ENCODE assay signal across 17 mouse cellular contexts in genomic region chr2:52489840-52490239, GRCm38 (mm10).
DNase-seq lines count a peak whose midpoint lies in the region; ATAC-seq and TF ChIP-seq lines count a peak whose summit lies in the region.
"Had no signal": no experiment of that assay in that cellular context is flagged by ENCODE, and none has a peak within 500 bp of the region (broad histone marks: within the 10 kb centered on the region; RNA-seq: fewer than 3 reads in every experiment).

No protein-coding gene starts in this region.

- no peaks in the 10 kb centered on the region for H3K36me3 ChIP-seq in forebrain, embryonic 11.5 days (ENCODE audit: control insufficient read depth, insufficient read depth, low read length)
- H3K36me3 ChIP-seq in forebrain, embryonic 15.5 days: no peaks in the 10 kb centered on the region
- H3K36me3 ChIP-seq: embryonic facial prominence, embryonic 10.5 days; forebrain, embryonic 12.5 days; heart, embryonic 10.5 days; hindbrain, embryonic 12.5 days had no signal

- ATAC-seq in forebrain, embryonic 11.5 days (replicated peaks; ENCODE audit: low FRiP score): peak; percentile 64; the same call in 1 of the 2 replicates
- ATAC-seq in forebrain, embryonic 15.5 days (replicated peaks): no peak
- ATAC-seq: hindbrain, postnatal 0 days had no signal

- 10% methylated on average over 1 of the region's 1 CpGs for WGBS in forebrain, embryonic 11.5 days
- WGBS in forebrain, embryonic 15.5 days: 8% methylated on average over 1 of the region's 1 CpGs

- no peaks in the 10 kb centered on the region; the same call in 1 of the 2 replicates for H3K27me3 ChIP-seq in forebrain, embryonic 11.5 days (ENCODE audit: control insufficient read depth, insufficient read depth, low read length)
- H3K27me3 ChIP-seq in forebrain, embryonic 15.5 days: no peaks in the 10 kb centered on the region
- H3K27me3 ChIP-seq: hindbrain, embryonic 12.5 days had no signal

- H3K4me1 ChIP-seq in forebrain, embryonic 11.5 days (replicated peaks; ENCODE audit: control insufficient read depth, insufficient read depth, low read length): no peaks in the 10 kb centered on the region
- peaks cover 7% of the 10 kb centered on the region for H3K4me1 ChIP-seq in forebrain, embryonic 15.5 days
- H3K4me1 ChIP-seq: forebrain, embryonic 12.5 days; hindbrain, embryonic 12.5 days had no signal

- no peak overlapping the region for H3K27ac ChIP-seq in forebrain, embryonic 11.5 days (ENCODE audit: low read depth, low read length)
- no peak overlapping the region for H3K27ac ChIP-seq in forebrain, embryonic 15.5 days (replicated peaks)
- H3K27ac ChIP-seq: embryonic facial prominence, embryonic 10.5 days; forebrain, embryonic 12.5 days; heart, embryonic 10.5 days; hindbrain, embryonic 12.5 days; hindbrain, postnatal 0 days had no signal

- no peaks in the 10 kb centered on the region for H3K9me3 ChIP-seq in forebrain, embryonic 11.5 days (ENCODE audit: control insufficient read depth, low read length)
- H3K9me3 ChIP-seq in forebrain, embryonic 15.5 days: no peaks in the 10 kb centered on the region
- H3K9me3 ChIP-seq: embryonic facial prominence, embryonic 10.5 days; forebrain, embryonic 12.5 days; heart, embryonic 10.5 days; hindbrain, embryonic 12.5 days had no signal

- no peak for TF ChIP-seq CTCF in brain, embryonic 14.5 days (IDR thresholded peaks at IDR 0.05; ENCODE audit: borderline replicate concordance, extremely low read depth, insufficient read depth, insufficient read length)

- DNase-seq in forebrain, embryonic 11.5 days (ENCODE audit: low spot score): peak; percentile 61
- DNase-seq in brain, embryonic 14.5 days (ENCODE audit: low read depth): peak; percentile 22
- DNase-seq in forelimb bud, embryonic 11.5 days (ENCODE audit: low read depth, low spot score): peak; percentile 65
- peak; percentile 57 for DNase-seq in retina, postnatal 1 day
- DNase-seq in spleen, postnatal 10 days (ENCODE audit: low spot score in 2 of 2): no peak
- DNase-seq: adrenal gland, adult 2 months; adrenal gland, postnatal 25 days; cerebellum, postnatal 10 days; heart, adult 18-20 months; heart, postnatal 10 days; heart, postnatal 4 days had no signal

- H3K4me3 ChIP-seq in forebrain, embryonic 11.5 days (ENCODE audit: low read depth, low read length): no peak overlapping the region
- no peak overlapping the region for H3K4me3 ChIP-seq in forebrain, embryonic 15.5 days
- H3K4me3 ChIP-seq: embryonic facial prominence, embryonic 10.5 days; forebrain, embryonic 12.5 days; heart, embryonic 10.5 days; hindbrain, embryonic 12.5 days had no signal

- no peak overlapping the region for H3K4me2 ChIP-seq in forebrain, embryonic 11.5 days (ENCODE audit: low read depth, low read length, severe bottlenecking)
- no peak overlapping the region for H3K4me2 ChIP-seq in forebrain, embryonic 15.5 days (replicated peaks)
- H3K4me2 ChIP-seq: forebrain, embryonic 12.5 days; hindbrain, embryonic 12.5 days had no signal

- no peak overlapping the region for H3K9ac ChIP-seq in forebrain, embryonic 11.5 days (ENCODE audit: low read length)
- H3K9ac ChIP-seq in forebrain, embryonic 15.5 days (replicated peaks): no peak overlapping the region
- H3K9ac ChIP-seq: forebrain, embryonic 12.5 days; hindbrain, embryonic 12.5 days had no signal

- no peak for TF ChIP-seq POLR2A in brain, embryonic 14.5 days (IDR thresholded peaks at IDR 0.05; ENCODE audit: borderline replicate concordance, extremely low read depth, insufficient read depth, insufficient read length, poor library complexity, severe bottlenecking)

Comparison
In these comparisons a context has a peak if more than half of its experiments do, and no peak if none do; other contexts are left out.
1. DNase-seq: peak in forebrain, embryonic 11.5 days (single experiment), brain, embryonic 14.5 days (single experiment), forelimb bud, embryonic 11.5 days (single experiment) and retina, postnatal 1 day (single experiment); none in spleen, postnatal 10 days (0 of 2).